Mouse (Mus musculus) megakaryocyte, embryonic 14.5 days (primary cell): ENCODE measurements around the gene Doc2g.

Source experiments
- FLI1 ChIP-seq: IDR thresholded peaks from 2 replicates; pipeline ENCODE4 v1.6.1; 2012; ENCODE audit warnings: low read length, inconsistent platforms, mixed read lengths
- GATA1 ChIP-seq: IDR thresholded peaks from 3 replicates; pipeline ENCODE4 v1.6.1; 2012; ENCODE audit warnings: mixed read lengths, low read length, inconsistent platforms, borderline replicate concordance

DNA sequence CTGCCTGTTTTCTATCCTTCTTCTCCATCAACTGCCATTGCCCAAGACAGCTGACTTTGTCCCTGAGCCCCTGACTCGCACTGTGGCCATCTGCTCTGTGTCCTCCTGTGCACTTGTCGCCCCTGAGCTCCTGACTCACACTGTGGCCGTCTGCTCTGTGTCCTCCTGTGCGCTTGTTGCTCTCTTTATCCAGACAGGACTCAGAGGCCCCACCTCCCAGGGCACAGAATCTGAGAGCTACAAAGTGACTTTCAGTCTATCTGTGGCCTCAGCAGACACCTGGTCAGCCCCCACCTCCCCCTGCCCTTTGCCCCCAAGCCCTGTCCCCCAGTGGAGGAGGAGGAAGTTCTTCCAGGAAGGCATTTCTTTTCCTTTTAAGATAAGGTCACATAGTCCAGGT lies 47.3 kb upstream of the Doc2g start:
- TF ChIP-seq FLI1: no peak
- no peak for TF ChIP-seq GATA1
